Mouse (Mus musculus) hindlimb bud, embryonic 11.5 days (tissue): ENCODE results near the gene Det1.

Source experiments
- DNase-seq: peaks from one replicate; pipeline ENCODE4 v3.0.0-alpha.2; 2012; ENCODE audit warnings: low read depth, low spot score; ENCODE audit errors: extremely low spot score

Gene Det1

DNA sequence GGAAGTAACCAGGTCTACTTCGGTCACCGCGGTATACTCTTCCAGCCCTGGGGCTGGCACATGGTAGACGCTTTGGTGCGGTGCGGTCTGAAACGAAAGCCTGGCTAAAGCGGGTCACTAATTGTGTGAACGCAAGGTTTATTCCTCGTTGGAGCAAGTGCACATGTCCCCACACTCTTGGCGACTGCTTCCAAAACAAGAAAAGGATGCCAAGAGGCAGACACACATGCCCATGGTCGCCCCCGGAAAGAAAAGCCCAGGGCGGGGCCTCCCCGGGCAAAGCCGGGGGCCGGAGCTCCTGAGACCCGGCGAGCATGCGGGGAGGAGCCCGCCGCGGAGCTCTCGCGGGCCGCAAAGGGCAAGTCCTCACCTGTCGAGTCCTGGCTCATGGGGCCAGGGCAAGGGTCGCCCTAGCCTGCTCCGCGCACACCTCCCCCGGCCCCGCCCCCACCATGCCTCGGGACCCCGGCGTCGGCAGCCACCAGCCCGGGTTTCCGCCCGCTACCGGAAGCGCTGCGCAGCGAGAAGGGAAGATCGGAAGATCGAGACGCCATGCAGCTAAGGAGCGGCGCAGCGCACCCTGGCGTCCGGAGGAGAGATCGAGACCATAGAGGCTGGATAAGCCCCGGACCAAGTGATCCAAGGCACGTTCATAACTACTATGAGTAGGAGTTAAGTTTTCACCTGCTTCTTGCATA is at the start of gene Det1:
Gene Det1, minus strand, starts transcription at position 527 of the 698 bp plus-strand sequence.
- peak; percentile 86 for DNase-seq

DNA sequence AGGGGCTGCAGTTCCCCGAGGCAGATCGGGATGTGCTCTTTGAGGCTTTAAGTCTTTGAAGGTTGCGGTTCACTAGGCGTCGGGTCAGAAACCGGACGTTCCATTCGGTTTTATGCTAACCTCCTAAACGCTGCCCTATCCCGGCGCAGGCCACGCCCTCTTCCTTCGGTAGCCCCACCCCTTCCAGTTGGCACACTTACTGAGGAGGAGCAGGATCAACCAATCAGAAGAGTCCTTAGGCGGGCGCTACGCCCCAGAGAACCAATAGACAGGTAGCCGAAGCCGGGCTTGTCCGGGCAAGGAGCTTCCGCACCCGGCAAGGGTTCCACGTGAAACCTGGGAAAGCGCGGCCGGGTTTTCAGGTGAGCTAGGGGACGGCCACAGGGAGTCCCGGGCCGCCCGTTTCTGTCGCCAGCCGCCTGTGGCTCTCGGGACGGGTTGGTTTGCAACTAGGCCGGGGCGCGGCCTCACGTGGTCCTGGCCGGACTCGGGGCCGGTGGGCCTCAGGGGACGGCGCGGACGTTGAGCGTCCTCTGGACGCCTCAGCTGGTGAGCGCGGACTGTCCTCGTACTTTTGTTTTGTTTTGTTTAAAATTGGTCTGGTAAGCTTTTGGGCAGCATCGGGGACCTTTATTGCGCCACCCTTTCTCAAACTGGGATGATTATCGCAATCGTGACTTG is 48.7 kb upstream of the Det1 start, which contains the start of gene Aen:
Gene Aen, plus strand, starts transcription at position 202 of the 681 bp plus-strand sequence.
- DNase-seq: peak; percentile 97

DNA sequence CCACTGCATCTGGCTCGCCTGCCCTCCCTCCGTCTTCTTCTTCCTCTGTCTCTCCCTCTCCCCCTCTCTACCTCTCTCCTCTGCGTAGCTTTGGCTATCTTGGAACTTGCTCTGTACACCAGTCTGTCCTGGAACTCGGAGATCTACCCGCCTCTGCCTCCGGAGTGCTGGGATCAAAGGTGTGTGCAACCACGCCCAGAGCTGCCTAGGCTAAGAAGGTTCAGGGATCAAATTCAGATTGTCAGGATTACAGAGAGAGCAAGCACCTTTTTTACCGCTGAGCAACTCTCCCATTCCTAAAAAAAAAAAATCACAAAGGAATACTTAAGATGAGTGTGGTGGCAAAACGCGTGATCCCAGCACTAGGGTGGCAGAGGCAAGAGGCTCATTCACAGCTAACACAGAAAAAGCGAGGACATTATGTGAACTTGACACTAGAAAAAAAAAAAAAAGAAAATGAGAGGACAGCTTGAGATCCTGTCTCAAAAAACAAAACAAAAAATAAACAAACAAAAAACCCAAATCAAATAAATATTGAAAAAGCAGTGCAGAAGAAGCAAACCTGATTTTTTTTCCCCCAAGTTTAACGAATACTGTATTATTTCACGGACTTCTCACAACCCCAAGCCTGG is 48.1 kb upstream of the Det1 start:
- DNase-seq: no peak

DNA sequence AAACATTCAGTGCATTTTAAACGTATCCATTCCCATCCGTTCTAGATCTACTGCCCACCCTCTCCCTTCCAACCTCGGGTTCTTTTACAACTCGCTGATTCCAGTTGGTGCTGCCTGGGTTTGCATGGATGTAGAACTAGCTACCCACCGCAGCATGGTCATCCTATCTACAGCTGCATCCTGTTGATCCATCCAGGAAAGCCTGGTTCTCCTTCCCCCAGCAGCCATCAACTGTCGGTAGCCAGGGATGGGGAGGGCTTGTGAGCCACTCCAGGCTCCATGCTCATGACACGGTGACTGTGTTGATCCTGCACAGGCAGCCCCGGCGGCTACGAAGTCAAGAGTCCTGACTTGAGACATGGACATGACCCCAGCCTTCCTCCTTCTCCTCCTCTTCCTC is 46.9 kb upstream of the Det1 start:
- no peak for DNase-seq

DNA sequence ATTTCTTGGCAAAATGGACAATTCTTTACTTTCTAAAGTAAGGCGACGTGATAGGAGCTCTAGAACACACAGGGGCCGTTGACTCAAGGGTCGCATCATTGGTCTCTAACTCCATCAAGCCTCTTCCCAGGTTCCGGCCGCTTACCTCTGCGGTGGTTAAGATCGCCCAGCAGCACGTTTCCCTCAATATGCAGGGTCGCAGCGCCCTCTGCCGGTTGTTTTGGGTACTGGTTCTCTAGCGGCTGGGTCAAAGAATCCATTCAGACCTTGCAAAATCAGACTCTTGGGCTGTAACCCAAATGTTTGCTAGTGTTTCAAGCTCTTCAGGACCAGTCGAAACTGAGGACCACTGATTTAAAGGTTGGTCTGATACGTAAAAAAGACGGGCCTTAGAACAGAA is 43.6 kb upstream of the Det1 start:
- peak; percentile 64 for DNase-seq

DNA sequence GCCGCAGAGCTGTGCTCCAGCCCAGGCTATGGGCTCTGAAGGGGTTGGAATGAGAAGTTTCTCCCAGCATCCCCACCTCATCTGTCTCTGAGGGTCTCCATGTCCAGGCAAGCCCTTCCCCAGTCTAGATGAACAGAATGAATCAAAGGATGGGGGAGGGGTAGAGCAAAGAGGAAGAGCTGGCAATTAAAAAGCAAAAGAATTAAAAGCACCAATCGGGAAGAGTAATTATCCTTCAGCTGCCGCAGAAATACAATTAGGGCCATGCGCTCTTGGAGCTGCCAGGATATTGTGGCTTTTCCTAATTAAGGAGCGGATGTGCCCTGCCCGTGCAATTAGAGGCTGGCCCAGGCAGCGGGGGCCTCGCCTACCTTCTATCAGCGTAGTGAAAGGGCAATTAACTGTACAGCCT is 40.4 kb upstream of the Det1 start:
- DNase-seq: no peak

DNA sequence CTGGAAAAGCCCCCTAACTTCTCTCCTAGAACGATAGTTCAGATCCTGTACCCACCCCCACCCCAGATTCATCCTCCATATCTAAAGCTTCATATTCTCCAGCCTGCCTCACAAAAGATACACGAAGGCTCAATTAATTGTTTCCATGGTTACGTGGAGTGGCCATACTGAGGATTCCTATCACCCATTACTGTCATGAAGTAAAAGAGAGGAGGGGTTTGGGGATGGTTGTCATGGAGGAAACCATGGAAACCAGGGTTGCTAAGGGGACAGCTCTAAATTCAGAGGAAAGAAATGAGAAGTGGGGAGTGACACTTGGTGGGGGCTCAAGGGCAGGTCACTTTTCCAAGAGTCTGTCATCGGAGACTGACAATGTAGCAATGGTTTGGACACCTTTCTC is 39.4 kb upstream of the Det1 start:
- DNase-seq: no peak

DNA sequence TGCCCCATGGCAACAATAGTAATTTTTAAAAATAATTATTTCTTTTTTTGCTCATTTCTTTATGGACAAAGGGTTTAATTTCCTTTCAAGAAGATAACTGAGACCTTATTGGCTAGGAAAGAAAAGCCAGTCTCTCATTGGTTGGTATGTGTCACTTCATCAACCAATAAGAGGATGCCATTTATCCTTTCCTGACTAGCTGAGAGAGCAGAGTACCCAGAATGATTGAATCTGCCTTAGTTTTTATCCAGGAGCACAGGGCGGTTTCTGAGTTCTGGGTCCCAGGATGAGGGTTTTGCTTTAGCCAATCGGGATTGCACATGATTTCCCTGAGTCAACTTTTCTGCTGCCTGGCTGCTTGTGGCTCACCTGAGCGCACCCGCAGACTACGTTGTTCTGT is 38.3 kb upstream of the Det1 start:
- no peak for DNase-seq

DNA sequence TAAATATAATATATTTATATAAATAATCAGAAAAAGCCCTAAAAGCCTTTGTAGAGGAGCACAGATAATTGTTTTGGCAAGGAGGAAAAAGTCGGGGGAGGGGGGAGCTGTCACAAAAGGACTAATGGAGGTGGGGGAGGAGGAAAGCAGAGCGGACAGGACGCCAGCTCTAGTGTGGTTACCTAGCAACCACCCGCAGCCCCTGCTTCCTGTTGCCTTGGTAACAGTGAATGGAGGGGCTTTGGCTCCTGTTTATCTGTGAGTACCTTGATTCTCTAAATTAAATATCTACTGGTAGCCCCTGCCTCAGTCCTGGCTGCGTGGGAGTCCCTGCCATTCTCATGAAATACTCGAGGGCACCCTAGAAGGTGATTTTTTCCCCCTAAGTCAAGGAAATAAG is 37.1 kb upstream of the Det1 start:
- no peak for DNase-seq

DNA sequence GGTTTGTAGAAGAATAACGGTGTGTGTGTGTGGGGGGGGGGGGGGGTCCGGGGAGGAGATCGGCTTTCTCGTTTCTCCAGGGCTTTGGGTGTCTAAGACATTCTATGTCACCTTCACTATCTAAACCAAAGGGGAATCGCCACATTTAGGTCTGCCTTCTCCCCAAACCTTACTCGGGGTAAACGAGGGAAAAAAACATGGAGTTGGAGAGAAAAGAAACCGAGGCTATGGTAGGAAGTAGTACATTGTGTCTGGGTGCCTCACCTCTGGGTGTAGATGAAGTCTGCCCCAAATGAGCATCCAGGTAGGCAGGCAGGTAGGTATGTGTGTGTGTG is 36.6 kb upstream of the Det1 start:
- DNase-seq: no peak

DNA sequence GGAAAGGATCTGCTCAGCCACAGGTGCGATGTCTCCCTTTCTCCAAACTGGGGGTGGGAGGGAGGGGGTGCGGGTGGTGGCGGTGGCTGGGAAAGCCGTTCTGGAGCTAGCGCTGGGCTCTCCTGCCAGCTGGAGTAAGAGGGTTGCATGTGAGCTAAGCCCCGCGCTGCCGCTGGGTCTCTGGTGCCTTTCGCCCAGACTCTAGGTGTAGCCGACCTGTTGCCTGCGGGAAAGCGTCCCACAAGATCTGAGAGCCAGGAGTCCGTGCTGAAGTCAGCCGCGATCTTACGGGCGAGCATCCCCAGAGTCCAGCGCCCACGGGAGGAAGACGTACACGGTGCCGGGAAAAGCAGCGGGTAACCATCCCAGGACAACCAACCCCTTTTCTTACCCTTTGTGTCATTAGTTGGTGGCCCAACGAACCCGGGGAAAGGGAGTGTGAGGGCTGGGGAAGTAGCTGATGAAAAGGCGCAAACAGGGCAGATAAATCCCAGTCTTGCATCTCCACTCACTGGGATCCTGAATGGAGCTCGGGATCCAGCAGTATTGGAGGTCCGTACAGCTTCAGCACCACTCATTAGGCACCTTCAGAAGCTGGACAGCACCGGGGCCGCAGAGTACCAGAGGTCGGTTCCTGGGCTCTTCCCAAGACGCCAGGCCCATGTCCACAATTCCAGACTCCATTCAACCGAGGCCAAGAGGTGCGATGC is 36.1 kb upstream of the Det1 start:
- no peak for DNase-seq

DNA sequence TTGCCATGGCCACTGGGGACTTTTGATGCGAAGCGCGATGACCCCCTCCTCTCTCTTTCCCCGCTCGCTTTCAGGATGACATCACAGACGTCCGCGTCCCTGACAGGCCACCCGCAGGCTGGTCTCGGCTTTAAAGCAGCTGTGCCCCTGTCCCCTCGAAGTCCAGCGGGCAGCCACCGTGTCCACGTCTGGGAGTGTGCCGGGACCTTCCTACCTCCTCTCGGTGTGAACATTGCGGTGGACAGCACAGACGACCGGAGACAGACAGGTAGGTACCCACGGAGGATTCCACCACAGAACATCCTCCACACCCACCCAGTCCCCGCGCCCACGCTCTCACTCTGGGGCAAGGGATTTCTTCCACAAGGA is 35.4 kb upstream of the Det1 start:
- DNase-seq: no peak

DNA sequence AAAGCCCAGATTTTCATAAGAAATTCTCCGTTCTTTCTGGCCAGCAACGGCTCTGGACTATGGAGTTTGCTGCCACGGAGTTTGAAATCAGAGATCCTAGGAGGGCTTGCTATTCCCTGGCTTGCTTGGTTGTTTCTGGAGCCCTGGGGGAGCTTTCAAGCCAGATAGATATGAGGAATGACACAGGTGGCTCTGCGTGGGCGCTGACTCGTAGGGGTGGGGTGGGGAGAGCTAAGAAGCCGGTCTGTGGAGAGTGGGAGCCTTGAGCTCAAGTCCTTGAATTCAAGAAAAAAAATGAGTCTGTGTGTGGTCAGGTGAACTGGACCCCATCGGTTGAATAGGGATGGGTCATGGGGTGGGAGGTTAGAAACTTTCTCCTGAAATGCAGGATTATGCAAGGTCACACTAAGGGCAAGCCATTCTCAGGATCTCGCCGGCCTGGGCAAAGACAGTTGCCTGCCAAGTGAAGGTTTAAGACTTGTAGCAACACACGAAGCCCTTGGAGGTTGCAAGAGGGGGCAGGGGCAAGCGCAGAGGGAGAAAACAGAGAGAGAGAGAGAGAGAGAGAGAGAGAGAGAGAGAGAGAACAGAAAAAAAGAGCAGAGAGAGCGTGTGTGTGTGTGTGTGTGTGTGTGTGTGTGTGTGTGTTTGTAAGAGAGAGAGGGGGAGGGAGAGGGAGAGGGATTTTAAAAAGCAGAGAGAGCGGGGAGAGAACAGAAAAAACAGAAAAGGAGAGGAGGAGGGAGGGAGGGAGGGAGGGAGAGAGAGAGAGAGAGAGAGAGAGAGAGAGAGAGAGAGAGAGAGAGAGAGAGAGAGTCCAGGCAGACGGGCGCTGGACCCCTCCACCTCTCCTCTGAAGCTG is 34.8 kb upstream of the Det1 start:
- no peak for DNase-seq

DNA sequence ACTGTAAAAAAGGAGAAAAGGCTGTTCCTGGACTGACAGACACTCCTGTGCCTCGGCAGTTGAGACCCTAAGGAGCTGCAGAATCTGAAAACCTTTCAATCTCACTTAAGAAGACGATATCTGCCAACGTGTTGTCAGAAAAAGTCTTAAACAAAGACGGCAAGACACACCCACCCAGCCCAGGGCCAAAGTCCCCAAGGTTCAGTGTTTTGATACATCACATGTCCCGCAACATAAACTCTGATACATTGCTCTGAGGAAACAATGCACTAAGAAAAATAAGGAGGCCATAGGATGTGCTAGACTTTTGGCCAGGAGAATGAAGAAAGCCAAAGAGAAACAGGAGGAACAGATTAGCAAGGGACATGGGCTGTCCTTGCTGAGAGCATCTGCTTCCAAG is 25.8 kb upstream of the Det1 start:
- no peak for DNase-seq

DNA sequence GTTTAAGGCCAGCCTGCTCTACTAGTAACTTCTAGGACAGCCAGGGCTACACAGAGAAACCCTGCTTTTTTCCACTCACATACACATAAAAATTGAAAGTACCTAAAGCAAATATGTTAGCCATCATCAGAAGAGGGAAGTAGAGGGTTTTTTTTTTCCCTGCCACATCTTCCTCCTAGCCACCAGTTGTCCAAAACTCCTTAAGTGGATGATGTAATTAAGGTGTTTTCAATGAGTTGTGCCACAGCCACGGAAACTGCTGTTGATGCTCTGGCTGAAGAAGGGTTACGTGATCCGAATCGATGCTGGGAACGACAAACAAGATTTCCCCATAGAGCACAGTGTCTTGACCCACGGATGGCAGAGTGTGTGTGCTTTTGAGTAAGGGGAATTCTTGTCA is 25.3 kb upstream of the Det1 start:
- no peak for DNase-seq

DNA sequence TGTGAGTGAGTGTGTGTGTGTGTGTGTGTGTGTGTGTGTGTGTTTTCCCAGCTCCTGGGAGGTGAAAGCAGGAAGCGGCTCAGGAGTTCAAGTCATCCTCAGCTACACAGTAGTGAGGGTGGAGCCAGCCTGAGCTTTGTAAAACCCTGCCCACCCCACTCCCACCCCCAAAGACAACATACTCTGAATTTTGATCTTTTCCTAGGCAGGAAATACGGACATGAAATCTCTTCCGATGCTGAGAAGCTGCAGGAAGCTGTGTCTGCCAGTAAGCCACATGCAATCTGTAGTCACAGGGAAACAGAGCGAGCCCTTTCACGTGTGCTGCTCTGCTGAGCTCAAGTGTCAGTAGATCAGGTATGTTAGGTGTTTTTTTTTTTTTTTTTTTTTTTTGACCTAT is 21.7 kb upstream of the Det1 start:
- no peak for DNase-seq

DNA sequence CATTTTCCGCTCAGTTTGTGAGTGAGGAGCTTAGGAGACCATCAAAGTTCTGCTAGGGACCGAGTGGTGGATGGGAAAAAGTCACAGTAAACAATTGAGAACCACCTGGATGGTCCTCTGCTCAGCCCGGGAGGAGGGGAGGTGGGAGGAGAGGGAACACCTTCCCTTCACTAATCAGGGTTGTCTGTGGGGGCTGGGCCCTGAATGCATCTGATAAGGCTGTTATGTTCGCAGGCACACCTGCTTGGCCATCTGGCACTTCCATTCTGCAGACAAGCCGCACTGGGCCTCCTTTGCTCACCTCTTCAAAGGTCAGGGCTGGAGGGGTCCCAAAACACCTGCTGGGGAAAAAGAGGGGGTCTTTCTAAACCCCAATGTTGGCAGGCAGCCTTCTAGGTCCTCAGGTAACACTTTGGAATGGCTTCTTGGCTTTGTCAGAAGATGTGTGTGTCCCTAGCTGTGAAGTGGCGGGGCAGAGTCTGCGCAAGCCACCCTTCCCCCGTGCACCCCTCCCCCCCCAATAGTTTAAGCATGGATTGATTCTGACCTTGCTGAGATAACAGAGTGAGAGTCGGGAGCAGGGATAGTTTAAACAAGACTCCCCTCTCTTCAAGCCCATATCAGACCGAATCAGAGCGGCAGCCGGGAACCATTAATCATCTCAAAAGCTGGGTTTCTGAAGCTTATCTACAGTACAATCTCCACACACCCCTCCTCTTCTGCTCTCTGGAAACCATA is 18.3 kb upstream of the Det1 start:
- DNase-seq: no peak

DNA sequence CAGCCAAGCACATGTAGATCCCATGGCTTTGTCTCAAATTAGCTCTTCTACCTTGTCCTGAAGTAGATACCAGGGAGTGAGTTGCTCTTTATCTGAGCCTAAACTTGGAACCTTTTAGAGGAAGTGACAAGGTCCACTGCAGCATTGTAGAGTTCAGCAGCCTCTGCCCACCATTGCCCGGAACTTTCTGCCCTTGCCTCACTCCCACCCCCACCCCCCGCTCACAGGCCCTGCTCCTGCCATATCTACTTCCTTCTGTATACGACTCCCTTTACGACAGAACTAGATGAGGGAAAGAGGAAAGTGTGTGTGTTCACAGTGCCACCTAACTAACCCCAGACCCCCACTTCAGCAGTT is 17.4 kb upstream of the Det1 start:
- no peak for DNase-seq

DNA sequence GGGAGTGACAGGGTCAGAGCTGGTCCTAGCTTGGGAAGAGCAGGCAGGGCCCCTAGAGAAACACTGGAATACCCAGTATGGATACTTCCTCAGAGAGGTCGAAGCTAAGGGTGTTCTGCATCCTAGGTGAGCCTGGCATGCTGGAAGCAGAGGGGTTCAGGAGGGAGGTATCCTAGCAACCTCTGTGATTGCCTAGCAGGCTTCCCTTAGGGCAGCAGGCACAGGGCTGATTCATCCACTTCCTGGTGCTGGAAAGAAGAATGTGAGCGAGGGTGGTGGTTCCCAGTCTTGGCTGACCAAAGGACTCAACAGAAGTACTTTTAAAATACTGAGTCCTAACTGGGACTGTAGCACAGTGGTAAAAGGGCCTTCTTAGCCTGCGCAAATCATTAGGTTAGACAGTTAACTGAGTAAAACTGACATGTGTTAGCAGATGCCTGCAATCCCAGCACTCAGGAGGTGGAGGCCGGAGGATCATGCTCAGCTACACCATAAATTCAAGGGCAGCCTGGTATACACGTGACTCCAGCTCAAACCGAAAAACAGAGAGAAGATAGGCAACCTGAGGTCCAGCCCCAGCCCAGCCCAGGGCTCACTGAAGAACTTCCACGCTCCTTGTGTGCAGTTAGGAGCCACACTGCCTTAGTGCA is 16.9 kb upstream of the Det1 start:
- DNase-seq: no peak
